Mouse (Mus musculus) forebrain, postnatal 0 days (tissue): Measurements from ENCODE around the gene Adora3. TPM values are rescaled to one million over a fixed set of nuclear protein-coding genes. Genes with fewer than 3 reads are reported as not detected.

Source experiments
- ATAC-seq: fragments of 200-750 bp; cut with Nextera tagmentation; 2 replicates; pipeline ENCODE4 v1.8.0; 2017; ENCODE audit warnings: mild to moderate bottlenecking, moderate library complexity
- DNase-seq: peaks from one replicate; pipeline ENCODE4 v3.0.0-alpha.2; 2015
- H3K27ac ChIP-seq: fragments of 300-500 bp; sonication (generic); 2 replicates; pipeline ENCODE4 v1.5.1; 2014; ENCODE audit warnings: low read depth, mild to moderate bottlenecking, antibody characterized with exemption, low read length, moderate library complexity, mixed read lengths
- H3K27me3 ChIP-seq: fragments of 300-500 bp; sonication (generic); 2 replicates; pipeline ENCODE4 v1.6.1; 2014; ENCODE audit warnings: mild to moderate bottlenecking, low read length, mixed read lengths; ENCODE audit not compliant: insufficient read depth
- H3K36me3 ChIP-seq: fragments of 300-500 bp; sonication (generic); 2 replicates; pipeline ENCODE4 v1.6.1; 2014; ENCODE audit warnings: mild to moderate bottlenecking, moderate library complexity; ENCODE audit not compliant: insufficient read depth
- H3K4me1 ChIP-seq: fragments of 300-500 bp; sonication (generic); 2 replicates; pipeline ENCODE4 v1.6.1; 2014; ENCODE audit warnings: antibody characterized with exemption; ENCODE audit not compliant: insufficient read depth
- H3K4me2 ChIP-seq: fragments of 300-500 bp; sonication (generic); 2 replicates; pipeline ENCODE4 v1.6.1; 2014; ENCODE audit warnings: low read depth, mild to moderate bottlenecking, moderate library complexity
- H3K4me3 ChIP-seq: fragments of 300-500 bp; sonication (generic); 2 replicates; pipeline ENCODE4 v1.5.1; 2014; ENCODE audit warnings: low read depth, low read length, mixed read lengths
- H3K9ac ChIP-seq: fragments of 300-500 bp; sonication (generic); 2 replicates; pipeline ENCODE4 v1.6.1; 2014; ENCODE audit warnings: mild to moderate bottlenecking
- H3K9me3 ChIP-seq: fragments of 300-500 bp; sonication (generic); 2 replicates; pipeline ENCODE4 v1.6.1; 2016; ENCODE audit warnings: low read length
- CTCF ChIP-seq: sonication (generic); IDR thresholded peaks from 2 replicates; pipeline ENCODE4 v1.5.1; 2016; ENCODE audit warnings: antibody characterized with exemption, control low read depth, low read depth
- whole genome bisulfite sequencing: fragments of 180-500 bp; shearing (Covaris S2); extraction: QIAGEN DNeasy Blood & Tissue Kit; methylation state at CpG from one replicate; pipeline ENCODE4 v1.1.7; 2014; 5-methylcytosine and 5-hydroxymethylcytosine counted together
- polyA plus RNA-seq: library from polyadenylated mRNA; unstranded; fragments of >200 nt; fragmentation: Nextera tagmentation; extraction: Ambion mirVana; gene quantifications from 2 replicates; pipeline ENCODE4 v1.2.1, GENCODE M21; 2015
- total RNA-seq: library from RNA; depleted of rRNA; stranded (reverse); fragments of >200 nt; gene quantifications from 2 replicates; pipeline ENCODE4 v1.2.3, GENCODE M21; 2014; rRNA removed

The Adora3 gene
- total RNA-seq = 0.14 and 0.23 TPM in 2 replicates
- 0.31 and 0.35 TPM in 2 replicates for polyA plus RNA-seq

DNA sequence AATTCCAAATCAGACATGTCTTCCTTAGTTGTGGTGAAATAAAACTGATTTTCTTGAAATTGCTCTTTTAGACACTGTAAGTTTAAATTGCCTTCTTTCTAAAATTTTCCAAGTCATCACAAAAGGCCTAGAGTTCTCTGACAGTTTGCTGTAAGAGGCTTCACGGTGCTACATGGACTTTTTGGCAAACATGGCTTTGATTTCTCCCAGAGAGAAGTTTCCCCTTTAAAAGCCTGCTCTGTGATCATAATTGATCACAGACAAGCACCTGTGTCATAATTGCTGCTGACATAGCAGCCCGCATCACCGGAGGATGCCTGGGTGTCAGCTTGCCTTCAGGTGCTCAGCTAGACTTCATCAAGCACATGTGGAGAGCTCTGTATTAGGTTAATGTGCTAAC lies at the start of gene Adora3, which contains the start of gene Tmigd3:
Adora3 (plus strand) TSS at position 301 of the 400 bp plus-strand sequence.
Tmigd3 (plus strand) TSS at position 346 of the 400 bp plus-strand sequence.
- 79% methylated on average over 3 of the region's 3 CpGs for whole genome bisulfite sequencing
- no peak for ATAC-seq
- Histone ChIP-seq H3K4me1 (peaks cover 4% of the 10 kb centered on the region; the same call in 1 of the 2 replicates), H3K27me3 (no peaks in the 10 kb centered on the region), H3K36me3 (no peaks in the 10 kb centered on the region), H3K9ac (no peak within 1 kb of the TSS), H3K4me2 (0 out of 2 replicates have a peak within 1 kb of the TSS, but pooled peaks have one; percentile 21), H3K4me3 (no peak within 1 kb of the TSS), H3K27ac (no peak within 1 kb of the TSS), H3K9me3 (no peaks in the 10 kb centered on the region)
- TF ChIP-seq CTCF = no peak
- DNase-seq = no peak

- Histone ChIP-seq H3K27ac (no peak overlapping the region), H3K9ac (no peak overlapping the region), H3K9me3 (no peaks in the 10 kb centered on the region), H3K27me3 (no peaks in the 10 kb centered on the region; the same call in 1 of the 2 replicates), H3K4me2 (no peak overlapping the region), H3K4me1 (no peaks in the 10 kb centered on the region), H3K4me3 (no peak overlapping the region), H3K36me3 (no peaks in the 10 kb centered on the region)
- DNase-seq = no peak
- ATAC-seq = no peak
- no peak for TF ChIP-seq CTCF
- 94% methylated on average over 3 of the region's 3 CpGs for WGBS
These were observed 49.2 kb upstream of the Adora3 start for GRCm38 (mm10) chr3:105821504-105821903.

- ATAC-seq (no peak), DNase-seq (no peak)
- Histone ChIP-seq H3K27ac (no peak overlapping the region), H3K9me3 (no peaks in the 10 kb centered on the region), H3K4me2 (no peak overlapping the region), H3K4me3 (no peak overlapping the region), H3K27me3 (no peaks in the 10 kb centered on the region), H3K36me3 (no peaks in the 10 kb centered on the region), H3K4me1 (no peaks in the 10 kb centered on the region), H3K9ac (no peak overlapping the region)
- no peak for TF ChIP-seq CTCF
These were observed 47.0 kb upstream of the Adora3 start for GRCm38 (mm10) chr3:105823609-105824008.

- WGBS = 59% methylated on average over 5 of the region's 5 CpGs
- no peaks in the 10 kb centered on the region for H3K36me3 ChIP-seq
- TF ChIP-seq CTCF = no peak
- no peaks in the 10 kb centered on the region for H3K4me1 ChIP-seq
- H3K9me3 ChIP-seq = no peaks in the 10 kb centered on the region
- H3K4me3 ChIP-seq = no peak overlapping the region
- no peak for ATAC-seq
- no peak overlapping the region for H3K27ac ChIP-seq
- H3K27me3 ChIP-seq = no peaks in the 10 kb centered on the region
- DNase-seq = no peak
- H3K4me2 ChIP-seq = no peak overlapping the region
- no peak overlapping the region for H3K9ac ChIP-seq
These were observed 46.6 kb upstream of the Adora3 start for GRCm38 (mm10) chr3:105824103-105824502.

- ATAC-seq (no peak), DNase-seq (no peak)
- Histone ChIP-seq H3K27me3 (no peaks in the 10 kb centered on the region), H3K36me3 (no peaks in the 10 kb centered on the region), H3K4me3 (no peak overlapping the region), H3K4me2 (no peak overlapping the region), H3K4me1 (no peaks in the 10 kb centered on the region), H3K27ac (no peak overlapping the region), H3K9me3 (no peaks in the 10 kb centered on the region), H3K9ac (no peak overlapping the region)
- no peak for TF ChIP-seq CTCF
- 60% methylated on average over 2 of the region's 2 CpGs for WGBS
These were observed 46.0 kb upstream of the Adora3 start for GRCm38 (mm10) chr3:105824704-105825103.

DNA sequence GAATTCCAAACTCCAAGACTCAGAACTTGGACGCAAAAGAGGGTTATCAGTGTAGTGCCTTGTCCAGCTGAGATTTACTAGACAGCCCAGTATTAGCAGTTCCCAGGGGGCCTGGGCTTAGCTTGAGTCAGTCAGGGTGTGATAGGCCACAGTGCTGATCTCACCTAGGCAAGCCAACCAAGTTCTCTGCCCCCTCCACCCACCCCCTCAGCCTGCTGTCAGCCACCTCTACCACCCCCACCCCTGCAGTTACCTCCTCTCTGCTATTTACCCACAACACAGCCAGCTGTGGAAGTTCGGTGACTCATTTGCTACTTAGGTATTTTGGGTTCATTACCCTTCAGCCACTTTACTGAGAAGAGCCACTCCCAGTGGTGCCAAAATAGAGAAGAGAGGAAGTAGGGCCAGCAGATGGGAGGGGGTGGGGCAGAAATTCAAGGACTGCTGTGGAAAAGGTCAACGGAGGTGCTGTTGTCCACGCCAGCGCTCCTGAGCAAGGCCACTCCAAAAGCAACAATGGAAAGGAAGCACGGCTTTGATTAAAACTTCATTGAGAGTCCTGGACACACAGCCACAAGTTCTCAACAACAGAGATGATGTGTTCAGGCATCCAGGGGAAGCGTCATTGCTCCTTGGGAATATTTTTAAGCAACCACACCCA lies 45.0 kb upstream of the Adora3 start:
- no peak for ATAC-seq
- no peaks in the 10 kb centered on the region for H3K9me3 ChIP-seq

GRCm38 (mm10) chr3:105831584-105831983 lies 39.1 kb upstream of the Adora3 start:
- TF ChIP-seq CTCF = no peak
- ATAC-seq (no peak), DNase-seq (no peak)
- H3K27ac ChIP-seq = no peak overlapping the region
- no peaks in the 10 kb centered on the region for H3K4me1 ChIP-seq
- no peak overlapping the region for H3K9ac ChIP-seq
- no peaks in the 10 kb centered on the region for H3K27me3 ChIP-seq
- no peak overlapping the region for H3K4me2 ChIP-seq
- WGBS = 98% methylated on average over 3 of the region's 3 CpGs
- no peaks in the 10 kb centered on the region for H3K9me3 ChIP-seq
- no peaks in the 10 kb centered on the region for H3K36me3 ChIP-seq
- H3K4me3 ChIP-seq = no peak overlapping the region

More for the DNA sequence above, 45.0 kb upstream of the Adora3 start:
- H3K27me3 ChIP-seq = no peaks in the 10 kb centered on the region
- H3K4me3 ChIP-seq = no peak overlapping the region
- DNase-seq = no peak
- H3K36me3 ChIP-seq = no peaks in the 10 kb centered on the region
- 71% methylated on average over 7 of the region's 7 CpGs for WGBS
- no peak overlapping the region for H3K27ac ChIP-seq
- TF ChIP-seq CTCF = no peak
- no peak overlapping the region for H3K9ac ChIP-seq
- H3K4me2 ChIP-seq = no peak overlapping the region
- H3K4me1 ChIP-seq = no peaks in the 10 kb centered on the region
